Mouse (Mus musculus): Measurements from ENCODE around the gene Depdc1a.

Gene Depdc1a

DNA sequence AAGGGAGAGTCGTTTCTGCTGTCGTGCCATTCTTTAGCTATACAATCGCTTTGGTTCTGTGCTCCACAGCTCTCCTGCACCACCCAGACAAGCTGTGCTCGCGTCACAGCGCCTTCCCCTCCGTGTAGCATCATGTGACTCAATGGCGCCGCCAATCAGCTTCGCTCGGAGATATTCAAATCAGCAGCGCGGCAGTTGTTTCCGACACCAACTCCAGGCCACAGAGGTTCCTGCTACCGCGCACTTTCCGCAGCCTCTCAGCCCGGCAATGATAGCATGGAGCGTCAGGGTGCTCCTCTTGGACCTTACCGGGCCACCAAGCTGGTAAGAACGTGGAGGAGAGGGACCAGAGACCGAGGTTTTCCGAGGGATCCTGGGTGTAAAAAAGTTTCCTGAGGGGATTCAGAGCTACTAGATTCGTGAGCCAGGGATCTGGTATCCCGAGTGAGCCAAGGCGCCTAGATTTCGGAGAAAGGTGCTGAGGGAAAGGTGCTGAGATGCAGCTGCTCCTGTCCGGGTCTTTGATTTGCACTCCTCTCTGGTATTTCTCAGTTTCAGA, at the start of gene Depdc1a:
Depdc1a (plus strand) TSS at position 191 of the 559 bp plus-strand sequence.
- DNase-seq (ENCODE audit: low read depth, low spot score), result peak; percentile 95

DNA sequence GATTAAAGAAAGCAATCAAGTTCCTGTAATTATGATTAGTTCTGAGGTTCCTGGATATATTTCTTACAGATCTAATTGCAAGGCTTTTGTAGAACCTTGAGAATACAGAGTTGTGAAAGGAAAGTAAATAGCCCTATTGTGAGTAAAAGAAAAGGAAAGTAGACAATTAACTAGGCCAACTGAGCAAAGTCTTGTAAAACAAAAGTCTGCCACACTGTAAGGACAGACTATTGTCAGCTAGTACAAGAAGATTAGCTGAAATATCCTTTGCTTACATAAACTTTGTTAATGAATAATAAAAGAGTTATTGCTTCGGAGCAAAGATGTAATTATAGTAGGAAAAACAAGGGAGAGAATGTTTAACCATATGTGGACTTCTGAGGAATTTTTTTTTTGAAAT, 25.2 kb upstream of the Depdc1a start:
- DNase-seq (ENCODE audit: low read depth, low spot score), result no peak

GRCm38 (mm10) chr3:159475465-159475864, 19.8 kb upstream of the Depdc1a start:
- no peak for DNase-seq (ENCODE audit: low read depth, low spot score)

- no peak for DNase-seq (ENCODE audit: low read depth, low spot score)
Measured at GRCm38 (mm10) chr3:159477250-159477962, 17.8 kb upstream of the Depdc1a start.

GRCm38 (mm10) chr3:159494709-159495108, 524 bp upstream of the Depdc1a start:
- peak; percentile 33 for DNase-seq (ENCODE audit: low read depth, low spot score)

GRCm38 (mm10) chr3:159508899-159509298, 13.7 kb downstream of the Depdc1a start:
- no peak for DNase-seq (ENCODE audit: low read depth, low spot score)

GRCm38 (mm10) chr3:159528563-159528962, 33.3 kb downstream of the Depdc1a start:
- no peak for DNase-seq (ENCODE audit: low read depth, low spot score)

GRCm38 (mm10) chr3:159548303-159548702, 53.1 kb downstream of the Depdc1a start:
- DNase-seq (ENCODE audit: low read depth, low spot score), result peak; percentile 49

- no peak for DNase-seq (ENCODE audit: low read depth, low spot score)
Measured at GRCm38 (mm10) chr3:159550224-159550623, 55.0 kb downstream of the Depdc1a start.
